Mouse (Mus musculus): ENCODE data around the gene Ift140. TPM values are rescaled to one million over a fixed set of nuclear protein-coding genes. Genes with fewer than 3 reads are reported as not detected.
A peak's percentile ranks its signal among the peaks of the same experiment; 100 is the strongest.

Gene Ift140
- 10 to 100 TPM; 15.7 to 18.8 (median 17.2) TPM for polyA plus RNA-seq (2017; shearing (Covaris generic))

DNA sequence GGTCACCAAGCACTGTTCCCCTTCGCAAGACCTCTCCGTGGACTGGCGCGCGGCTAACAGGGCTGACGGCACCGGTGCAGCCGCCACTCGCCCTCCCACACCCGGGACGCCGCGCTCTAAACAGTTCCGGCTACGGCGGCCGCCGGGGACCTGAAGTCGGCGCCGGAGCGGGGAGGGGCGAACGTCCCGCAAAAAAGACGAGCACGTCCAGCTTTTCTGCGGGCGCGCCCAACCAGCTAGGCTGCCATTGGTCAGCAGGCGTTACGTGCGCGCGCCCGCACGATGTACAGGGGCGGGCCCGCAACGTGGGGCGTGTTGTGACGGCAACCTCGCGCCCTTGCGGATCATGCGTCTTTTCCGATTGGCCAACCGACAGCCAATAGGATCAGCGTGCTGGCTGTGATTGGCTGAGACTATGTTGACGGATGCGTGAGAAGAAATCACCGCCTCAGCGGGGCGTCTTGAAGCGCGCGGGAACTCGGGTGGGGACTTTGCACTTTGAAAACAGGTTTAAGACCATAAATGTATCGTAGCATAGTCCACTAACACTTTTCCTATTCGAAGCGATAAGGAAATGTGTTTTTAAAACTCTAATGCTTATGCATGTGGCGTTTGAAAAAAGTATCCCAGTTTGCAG lies at the start of gene Ift140, which contains the start of gene Cramp1l:
Gene Ift140, plus strand, starts transcription at position 431 of the 637 bp plus-strand sequence.
Gene Cramp1l, minus strand, starts transcription at position 134 of the 637 bp plus-strand sequence.
- ATAC-seq, result peak; percentile 96

DNA sequence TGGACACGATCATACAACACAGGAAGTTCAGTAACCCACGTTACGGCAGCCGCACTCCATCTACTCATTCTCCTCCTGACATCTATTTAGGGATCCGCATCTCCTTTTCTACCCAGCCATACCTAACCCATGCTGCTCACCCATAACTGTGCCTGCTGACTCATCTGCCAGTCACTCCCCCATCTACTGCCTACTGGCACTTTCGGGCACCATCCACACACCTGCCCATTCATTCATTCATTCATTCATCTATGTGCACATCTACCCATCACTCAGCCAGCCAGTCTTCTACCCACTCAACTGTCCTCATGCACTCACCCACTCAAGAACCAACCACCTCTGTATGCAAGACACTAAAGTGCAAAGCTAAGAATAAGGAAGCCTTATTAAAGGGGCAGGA lies 28.7 kb upstream of the Ift140 start:
- no peak for ATAC-seq

DNA sequence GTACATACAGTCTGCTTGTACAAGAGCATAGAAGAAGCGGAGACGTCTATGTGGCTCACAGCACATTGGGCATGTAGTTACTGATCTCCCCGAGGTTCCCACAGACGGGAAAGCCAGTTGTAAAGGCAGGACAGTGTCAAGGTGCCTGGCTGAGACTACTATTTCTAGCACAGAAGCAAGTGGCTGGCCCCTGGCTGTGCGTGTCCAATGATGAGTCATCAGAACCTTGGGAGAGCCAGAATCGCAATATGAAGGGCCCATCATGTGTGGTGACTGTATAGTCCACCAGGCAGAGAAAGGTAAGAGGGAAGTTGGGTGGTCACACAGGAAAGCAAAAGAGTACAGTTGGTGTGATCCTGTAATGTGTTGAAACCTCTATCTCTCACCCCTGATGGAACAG lies 21.2 kb upstream of the Ift140 start:
- no peak for ATAC-seq

DNA sequence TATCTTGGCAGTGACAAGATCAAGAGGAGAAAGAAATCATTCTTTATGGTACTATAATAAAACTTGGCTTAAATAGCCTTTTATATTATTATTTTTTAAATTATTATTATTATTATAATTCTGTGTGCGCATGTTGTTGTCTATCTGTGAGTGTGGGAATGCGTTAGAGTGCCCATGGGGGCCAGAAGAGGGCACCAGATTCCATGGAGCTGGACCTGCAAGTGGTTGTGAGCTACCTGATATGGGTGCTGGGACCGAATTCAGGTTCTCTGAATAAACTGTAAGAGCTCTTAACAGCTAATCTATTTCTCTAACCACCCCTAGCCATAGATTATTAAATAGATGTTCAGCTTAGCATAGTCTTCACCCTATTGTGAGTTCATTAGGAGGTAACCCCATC lies 10.8 kb upstream of the Ift140 start:
- no peak for ATAC-seq

DNA sequence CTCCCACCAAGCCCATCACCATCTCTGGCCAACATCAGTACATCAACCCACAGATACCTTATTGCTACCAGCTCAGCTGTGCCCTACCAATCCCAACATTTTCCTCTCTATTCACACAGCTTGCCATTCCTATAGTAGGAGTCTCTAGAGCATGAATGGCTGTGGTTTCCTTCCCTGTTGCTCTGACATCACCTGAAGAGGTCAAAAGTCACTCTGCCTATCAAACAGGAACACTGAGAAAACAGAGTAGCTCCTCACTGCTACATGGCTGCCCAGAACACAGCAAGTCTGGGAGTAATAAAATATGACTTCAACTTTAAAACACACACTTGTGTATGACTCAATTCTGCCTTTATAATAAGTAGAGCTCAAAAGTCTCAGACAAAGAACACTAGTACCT lies 8.4 kb upstream of the Ift140 start:
- ATAC-seq, result no peak

DNA sequence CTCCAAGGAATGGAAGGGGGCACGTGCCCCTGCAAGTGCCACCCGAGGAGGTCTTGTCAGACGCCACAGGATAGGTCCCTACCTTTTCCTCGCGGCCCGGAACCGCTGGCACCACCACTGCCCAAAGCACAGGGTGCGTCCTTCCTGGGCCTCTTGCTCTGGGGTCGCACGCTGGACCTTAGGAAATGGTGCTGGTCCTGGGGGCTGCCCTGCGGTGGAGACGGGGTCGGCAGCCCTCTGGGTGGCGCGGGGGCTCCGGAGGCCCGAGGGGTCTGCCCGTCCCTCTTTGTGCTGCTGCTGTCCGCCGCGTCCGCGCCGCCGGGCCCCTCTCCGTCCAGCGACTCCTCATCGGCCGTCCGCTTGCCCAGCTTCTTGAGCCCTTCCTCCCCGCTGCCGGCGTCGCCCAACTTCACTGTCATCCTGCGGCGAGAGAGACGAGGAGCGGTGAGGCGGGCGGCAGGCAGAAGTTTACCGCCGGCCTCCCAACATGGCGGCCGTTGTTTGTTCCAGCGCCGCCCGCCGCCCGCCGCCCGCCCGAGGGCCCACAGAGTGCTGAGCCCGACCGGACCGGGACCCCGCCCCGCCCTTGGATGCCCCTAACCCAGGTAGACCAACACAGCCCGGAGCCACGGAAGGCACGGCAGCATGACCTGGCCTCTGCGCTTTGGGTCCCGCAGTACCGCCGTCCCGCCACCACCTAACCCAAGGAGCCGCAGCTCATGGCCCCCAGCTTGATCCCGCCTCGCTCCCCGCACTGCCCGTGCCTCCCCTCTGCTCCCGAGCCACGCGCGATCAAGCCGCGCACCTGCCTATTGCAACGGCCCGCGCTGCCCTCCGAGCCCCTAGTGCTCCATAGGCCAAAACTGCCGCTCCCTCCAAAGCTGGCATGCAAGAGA lies 2.0 kb upstream of the Ift140 start:
- ATAC-seq, result no peak

DNA sequence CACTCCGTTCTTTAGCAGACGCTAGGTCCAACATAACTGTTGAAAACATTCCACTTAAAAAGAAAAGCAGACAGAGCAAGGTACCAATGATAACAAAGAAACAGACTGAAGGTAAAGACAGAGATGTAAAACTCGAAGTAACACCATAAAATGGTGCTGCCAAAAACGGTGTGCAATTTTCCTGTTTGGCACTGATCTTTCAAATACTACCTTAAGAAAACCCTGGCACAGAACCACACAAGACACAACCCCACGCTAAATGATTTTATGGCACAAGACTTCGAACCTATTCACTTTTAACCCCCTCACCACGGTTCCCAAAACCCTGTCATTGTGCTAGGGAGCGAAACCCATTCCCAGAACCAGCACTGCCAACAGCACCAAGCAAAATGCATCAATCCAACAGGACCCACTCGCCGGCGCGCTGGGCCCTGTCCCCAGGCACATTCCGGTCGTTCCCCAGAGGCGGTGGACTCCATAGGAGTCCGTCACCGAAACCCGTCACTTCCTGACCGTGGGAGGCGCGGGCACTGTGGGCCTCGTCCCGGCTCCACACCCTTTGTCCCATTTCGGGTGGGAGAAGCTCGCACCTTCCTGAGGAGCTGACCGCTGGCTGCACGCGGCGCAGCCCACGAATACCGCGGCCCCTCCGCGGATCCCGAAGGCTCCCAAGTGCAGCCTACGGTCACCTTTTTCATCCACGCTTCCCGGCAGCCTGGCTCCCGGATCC lies 879 bp upstream of the Ift140 start:
- no peak for ATAC-seq

DNA sequence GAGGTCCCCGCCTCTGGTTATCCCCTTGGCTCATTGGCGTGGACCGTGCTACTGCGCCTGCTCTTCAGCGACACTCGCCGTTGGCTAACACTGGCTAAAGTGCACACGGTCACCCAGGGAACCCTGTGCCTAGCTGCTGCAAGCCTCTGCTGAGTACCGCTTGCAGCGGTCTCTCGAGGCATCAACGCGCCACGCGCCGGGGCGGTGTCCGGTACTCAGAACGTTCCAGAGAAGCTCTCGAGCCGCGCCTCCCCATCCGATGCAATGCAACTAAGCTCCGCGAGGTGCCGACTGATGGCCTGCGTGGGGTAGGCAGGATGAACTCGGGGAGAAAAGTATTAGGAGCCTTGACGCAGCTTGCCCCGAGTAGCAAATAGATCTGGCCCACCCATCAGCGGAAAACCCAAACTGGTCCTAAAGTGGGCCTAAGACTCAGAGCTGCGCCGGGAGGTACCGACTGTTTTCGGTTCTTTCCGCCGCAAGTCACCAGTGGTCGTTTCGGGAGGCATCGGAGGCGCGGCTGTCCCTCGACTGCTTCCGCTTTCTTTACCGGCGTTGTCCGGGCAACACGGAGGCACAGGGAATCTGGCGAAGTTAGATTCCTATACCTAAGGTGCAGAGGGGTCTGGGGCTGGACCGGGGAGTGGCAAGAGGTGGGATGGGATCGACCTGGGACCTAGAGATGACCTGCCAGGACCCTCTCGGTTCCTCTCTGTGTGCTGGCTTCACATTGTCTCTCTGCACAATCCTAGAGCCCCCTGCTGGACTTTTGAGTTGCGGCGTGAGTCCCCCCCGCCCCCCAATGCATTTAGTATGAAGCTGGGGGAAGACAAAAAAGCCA lies 627 bp downstream of the Ift140 start:
- ATAC-seq, result peak; percentile 20

DNA sequence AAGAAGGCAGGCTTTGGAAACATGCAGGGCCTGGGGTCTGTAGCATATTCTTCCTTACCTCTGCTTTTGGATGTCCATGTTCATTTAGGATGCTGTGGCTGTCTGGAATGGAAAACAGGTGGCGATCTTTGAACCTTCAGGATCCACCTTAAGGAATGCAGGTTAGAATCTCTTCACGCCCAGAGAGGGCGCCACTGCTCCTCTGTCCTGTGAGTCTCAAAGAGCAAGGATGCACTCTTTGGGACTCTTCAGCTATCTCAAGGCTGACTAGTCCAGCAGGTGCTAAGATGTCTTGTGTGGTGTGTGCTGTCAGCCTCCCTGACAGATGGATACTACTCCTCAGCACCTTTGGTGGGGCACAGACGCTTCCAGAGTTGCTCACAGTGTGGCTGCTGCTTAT lies 20.3 kb downstream of the Ift140 start:
- no peak for ATAC-seq

DNA sequence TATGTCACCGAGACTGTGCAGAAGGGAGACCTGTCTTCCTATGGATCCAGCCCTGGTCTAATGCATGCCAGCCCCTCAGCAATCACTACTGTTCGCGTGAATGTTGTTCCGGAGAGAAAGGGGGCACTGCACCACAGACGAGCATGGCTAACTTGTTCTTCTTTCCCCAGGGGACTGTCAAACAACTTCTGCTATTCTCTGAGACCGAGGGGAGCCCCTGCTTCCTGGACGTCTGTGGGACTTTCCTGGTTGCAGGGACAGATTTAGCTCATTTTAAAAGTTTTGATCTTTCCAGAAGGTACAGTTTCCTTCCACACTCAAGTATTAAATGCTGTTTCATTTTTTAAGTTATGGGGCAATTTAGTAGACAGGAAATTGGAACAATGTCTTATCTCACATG lies 29.0 kb downstream of the Ift140 start:
- ATAC-seq, result no peak

DNA sequence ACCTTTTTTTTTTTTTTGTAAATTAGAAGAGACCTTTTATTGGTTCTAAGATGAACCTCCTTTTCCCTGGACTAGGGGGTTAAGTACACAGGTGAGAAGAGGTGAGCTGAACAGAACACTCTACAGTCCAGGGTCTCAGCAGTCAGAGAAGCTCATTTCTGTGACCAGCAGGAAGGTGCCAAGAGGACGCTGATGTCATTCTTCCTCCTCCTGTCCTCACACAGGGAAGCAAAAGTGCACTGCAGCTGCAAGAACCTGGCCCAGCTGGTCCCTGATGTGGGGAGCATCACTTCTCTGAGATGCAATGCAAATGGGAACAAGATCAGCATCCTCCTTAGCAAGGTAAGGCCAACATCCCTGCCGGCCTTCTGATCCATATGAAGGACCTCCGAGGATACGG lies 29.4 kb downstream of the Ift140 start:
- no peak for ATAC-seq

DNA sequence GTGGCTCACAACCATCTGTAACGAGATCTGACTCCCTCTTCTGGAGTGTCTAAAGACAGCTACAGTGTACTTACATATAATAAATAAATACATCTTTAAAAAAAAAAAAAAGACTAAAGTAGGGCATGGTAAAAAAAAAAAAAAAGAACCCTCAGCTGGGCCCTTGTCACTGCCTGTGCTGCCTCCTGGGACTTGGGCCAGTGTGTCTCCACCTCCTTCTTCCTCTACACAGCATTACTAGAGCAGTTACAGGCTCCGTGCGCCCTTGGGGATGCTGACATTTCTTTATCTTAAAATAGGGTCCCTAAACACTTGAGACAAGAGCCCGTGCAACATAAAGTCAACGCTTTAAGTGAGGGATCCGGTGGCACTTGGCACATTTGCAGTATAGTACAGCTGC lies 31.3 kb downstream of the Ift140 start:
- no peak for ATAC-seq

DNA sequence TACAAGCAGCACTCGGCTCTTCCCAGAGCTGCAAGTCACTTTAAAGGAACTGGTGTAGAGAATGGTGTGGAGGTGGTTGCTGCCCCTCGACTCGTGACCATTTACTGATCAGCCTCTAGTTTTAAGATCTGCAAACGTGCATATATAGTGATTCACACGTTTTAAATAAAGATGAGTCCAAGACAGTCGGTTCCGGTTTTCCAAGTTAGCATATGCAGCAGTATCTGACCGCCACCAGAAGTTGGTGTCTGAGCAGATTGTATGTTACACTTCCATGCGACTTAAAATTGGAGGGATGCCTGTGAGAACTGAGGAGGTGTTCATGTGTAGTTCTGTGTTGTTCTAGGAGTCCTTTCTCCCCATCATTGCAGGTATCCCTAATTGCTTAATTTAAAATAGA lies 37.4 kb downstream of the Ift140 start:
- ATAC-seq, result no peak

DNA sequence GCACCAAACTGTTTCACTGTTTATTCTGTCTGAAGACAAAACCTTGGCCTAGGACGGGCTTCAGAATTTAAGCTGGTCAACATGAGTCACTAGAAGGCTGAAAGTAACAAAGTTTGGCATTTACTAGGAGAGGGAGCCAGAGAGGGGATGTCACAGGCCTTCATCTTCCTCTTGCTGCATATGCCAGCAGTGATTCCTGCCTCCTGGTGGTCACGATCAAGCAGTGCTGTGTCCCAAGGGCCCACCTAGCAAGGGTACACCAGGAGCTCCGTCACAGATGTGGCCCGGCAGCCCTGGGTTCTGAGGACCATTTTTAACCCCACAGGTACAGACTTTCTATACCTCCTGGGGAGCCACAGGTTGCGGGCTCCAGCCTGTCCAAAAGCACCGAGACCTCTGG lies 41.2 kb downstream of the Ift140 start:
- ATAC-seq, result no peak

DNA sequence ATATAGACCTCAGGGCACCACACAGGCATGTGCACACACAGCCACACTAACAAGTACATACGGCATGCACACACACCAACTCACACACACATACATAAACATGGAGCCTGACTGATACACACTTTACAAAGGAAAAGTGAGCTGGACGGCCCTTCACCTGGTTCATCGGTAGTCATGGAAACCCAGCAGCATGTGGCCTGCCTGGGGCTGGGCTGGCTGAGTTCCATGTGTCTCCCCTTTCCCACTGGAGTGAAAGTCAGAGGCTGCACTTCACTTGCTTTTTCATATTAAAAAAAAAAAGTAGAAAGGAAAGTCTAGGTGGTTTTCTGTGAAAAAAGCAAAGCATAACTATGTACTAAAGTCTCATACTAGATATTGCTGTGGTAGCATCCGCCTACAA lies 47.4 kb downstream of the Ift140 start:
- no peak for ATAC-seq

DNA sequence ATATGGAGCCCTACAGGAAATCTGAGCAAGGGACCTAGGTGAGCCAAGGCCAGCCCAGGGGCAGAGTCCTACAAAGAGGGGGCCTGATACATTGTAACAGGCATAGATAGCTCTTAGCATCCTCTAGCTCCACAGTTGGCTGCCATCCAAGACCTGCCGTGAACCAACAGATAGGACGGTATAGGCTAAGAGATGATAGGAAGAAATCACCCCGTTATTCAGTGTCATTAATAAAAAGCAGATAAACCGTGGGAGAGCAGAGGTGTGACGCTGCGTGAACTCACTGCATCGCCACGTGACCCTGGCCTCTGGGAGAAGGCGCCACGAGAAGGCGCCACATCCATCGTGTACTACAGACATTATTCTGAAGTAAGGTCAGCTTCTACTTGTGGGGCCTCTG lies 48.0 kb downstream of the Ift140 start:
- no peak for ATAC-seq

DNA sequence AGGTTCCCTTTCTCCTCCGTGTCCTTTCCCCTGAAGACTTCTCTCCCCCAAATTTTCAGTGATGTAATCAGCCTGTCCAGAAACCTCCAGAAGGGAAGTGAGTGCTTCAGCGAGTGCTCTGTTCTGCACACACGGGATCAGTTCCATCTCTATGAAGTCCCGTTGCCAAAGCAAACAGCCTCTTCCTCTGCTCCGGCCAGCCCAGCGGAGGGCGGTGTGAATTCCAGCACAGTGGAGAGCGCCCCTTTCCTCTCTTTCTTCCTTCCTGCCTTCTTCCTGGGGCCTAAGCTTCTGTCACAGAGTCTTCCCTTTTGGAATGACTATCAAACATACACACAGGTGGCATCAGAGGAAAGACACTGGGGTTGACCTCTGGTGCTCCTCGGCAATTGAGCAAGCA lies 48.5 kb downstream of the Ift140 start:
- no peak for ATAC-seq

DNA sequence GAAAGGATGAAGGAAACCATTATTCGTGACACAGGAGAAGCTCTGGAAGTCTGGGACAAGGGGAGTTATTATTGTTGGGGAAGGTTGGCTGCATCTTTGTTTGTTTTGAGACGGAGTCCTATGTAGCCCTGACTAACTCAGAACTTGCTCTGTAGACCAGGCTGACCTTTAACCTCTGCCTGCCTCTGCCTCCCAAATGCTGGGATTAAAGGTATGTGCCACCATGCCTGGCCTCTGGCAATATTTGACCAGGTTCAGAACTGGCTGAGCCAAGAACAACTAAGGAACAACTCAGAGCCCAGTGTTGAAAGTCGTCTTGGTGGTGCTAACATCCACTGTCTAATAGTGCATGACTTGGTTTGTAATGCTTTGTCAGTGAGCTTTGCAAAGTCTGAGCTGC lies 49.3 kb downstream of the Ift140 start:
- no peak for ATAC-seq

DNA sequence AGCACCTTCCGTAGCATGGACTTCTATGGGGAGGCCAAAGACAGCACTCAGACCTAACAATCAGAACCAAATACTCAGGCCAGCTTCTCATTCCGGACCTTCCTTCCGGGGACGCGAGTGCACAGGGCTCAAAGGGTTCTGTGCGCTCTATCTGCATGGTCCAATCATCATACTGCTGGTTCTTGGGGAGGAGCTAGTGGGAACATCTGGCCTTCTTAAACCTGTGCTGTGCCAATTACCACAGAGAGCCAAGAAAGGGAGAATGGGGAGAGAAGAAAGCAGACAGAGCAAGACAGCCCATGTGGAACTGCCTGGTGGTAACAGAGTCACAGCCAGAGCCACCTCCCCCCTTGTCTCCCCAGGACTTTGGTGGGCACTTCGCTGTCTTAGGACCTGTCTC lies 50.7 kb downstream of the Ift140 start:
- ATAC-seq, result no peak

DNA sequence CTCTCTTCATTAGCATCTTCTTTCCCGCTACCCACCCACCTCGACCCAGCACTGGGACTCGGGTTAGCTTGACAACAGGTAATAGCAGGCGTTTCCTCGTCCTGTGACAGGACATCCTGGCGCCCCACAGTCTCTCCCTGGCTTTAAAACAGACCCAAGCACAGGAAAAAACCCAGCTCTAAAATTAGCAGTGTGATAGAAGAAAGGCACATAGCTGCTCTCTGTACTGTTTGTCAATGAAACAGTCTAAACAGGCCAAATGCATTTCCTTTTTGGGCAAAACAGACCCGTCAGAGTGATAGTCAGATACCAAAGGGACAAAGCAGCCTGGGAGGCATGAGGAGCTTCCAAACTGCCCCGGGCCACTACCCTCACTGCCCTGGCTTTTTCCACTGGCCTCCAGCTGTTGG lies 51.6 kb downstream of the Ift140 start:
- ATAC-seq, result no peak

DNA sequence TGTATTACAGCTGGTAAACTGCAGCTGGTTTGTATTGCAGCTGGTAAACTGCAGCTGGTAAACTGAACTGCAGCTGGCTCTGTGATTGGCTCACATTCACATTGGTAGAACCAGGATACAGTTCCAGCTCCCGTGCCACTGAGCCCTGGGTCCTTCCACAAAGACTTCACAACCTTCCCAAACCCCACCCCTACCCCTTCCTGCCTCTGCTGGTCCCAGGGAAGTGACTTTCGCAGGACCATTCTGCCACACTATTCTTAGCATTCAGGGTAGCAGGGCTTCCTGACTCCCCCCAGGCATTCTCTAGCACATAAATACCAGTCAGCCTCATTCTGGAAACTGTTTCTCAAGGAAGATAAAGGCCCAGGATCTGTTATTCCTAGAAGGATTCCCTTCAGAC lies 52.8 kb downstream of the Ift140 start:
- no peak for ATAC-seq

DNA sequence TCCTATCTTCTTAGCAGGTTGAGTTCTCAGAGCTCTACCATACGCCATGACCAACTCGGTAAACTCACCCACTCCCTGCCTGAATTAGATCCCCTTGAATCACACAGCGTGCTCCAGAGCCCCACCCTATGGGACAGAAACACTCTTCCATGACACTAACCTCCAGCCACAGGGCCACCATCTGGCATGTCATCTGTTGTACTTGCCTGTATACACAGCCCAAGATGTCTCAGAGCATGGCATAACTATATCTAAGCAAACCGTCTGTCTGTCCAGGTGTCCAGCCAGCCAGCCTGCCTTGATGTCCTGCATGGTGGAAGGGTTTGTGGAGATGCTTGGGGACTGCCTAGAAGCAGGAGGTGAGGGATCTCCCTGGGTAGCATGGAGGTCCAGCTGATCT lies 61.0 kb downstream of the Ift140 start:
- ATAC-seq, result no peak
